Mouse (Mus musculus) regulatory T cell (primary cell): ENCODE measurements around the gene Dglucy.

Experiments
- in situ Hi-C: fragments of 300-600 bp; cut with MboI, MseI; formaldehyde crosslinking; loops from one replicate; pipeline ENCODE4 v1.15.1; 2025; ENCODE audit warnings: high pct_unique_total_duplicates

Dglucy gene

GRCm38 (mm10) chr12:100875553-100875952 lies 96.7 kb downstream of the Dglucy start:
- in situ Hi-C loops: no loop called here

- in situ Hi-C loops: no loop called here
These were observed 97.1 kb downstream of the Dglucy start for GRCm38 (mm10) chr12:100875960-100876359.

GRCm38 (mm10) chr12:100877936-100878335 lies 99.1 kb downstream of the Dglucy start:
- in situ Hi-C loops: no loop called here

- in situ Hi-C loops: no loop called here
These were observed 99.7 kb downstream of the Dglucy start for GRCm38 (mm10) chr12:100878556-100878955.

- in situ Hi-C loops: no loop called here
These were observed 104.3 kb downstream of the Dglucy start for GRCm38 (mm10) chr12:100883168-100883567.

- in situ Hi-C loops: no loop called here
These were observed 106.7 kb downstream of the Dglucy start for GRCm38 (mm10) chr12:100885585-100885984.

GRCm38 (mm10) chr12:100886877-100887276 lies 108.0 kb downstream of the Dglucy start:
- in situ Hi-C loops: no loop called here

- in situ Hi-C loops: no loop called here
These were observed 109.0 kb downstream of the Dglucy start for GRCm38 (mm10) chr12:100887801-100888258.

- in situ Hi-C loops: no loop called here
These were observed 111.7 kb downstream of the Dglucy start for GRCm38 (mm10) chr12:100890548-100890947.

- in situ Hi-C loops: no loop called here
These were observed 116.6 kb downstream of the Dglucy start for GRCm38 (mm10) chr12:100895504-100895903.

- in situ Hi-C loops: no loop called here
These were observed 117.8 kb downstream of the Dglucy start for GRCm38 (mm10) chr12:100896661-100897060.

GRCm38 (mm10) chr12:100897736-100898650 lies 119.1 kb downstream of the Dglucy start:
- in situ Hi-C loops: no loop called here

- in situ Hi-C loops: no loop called here
These were observed 120.3 kb downstream of the Dglucy start for GRCm38 (mm10) chr12:100899111-100899640.

GRCm38 (mm10) chr12:100900901-100901300 lies 122.0 kb downstream of the Dglucy start:
- in situ Hi-C loops: no loop called here

- in situ Hi-C loops: no loop called here
These were observed 122.5 kb downstream of the Dglucy start for GRCm38 (mm10) chr12:100901386-100901785.

GRCm38 (mm10) chr12:100903761-100904160 lies 124.9 kb downstream of the Dglucy start:
- in situ Hi-C loops: no loop called here

- in situ Hi-C loops: no loop called here
These were observed 128.0 kb downstream of the Dglucy start for GRCm38 (mm10) chr12:100906861-100907260.

- in situ Hi-C loops: no loop called here
These were observed 128.9 kb downstream of the Dglucy start, which contains the start of gene Gpr68 for GRCm38 (mm10) chr12:100907598-100908297. Gene Gpr68 (minus strand): TSS chr12:100908198.

- in situ Hi-C loops: no loop called here
These were observed 129.6 kb downstream of the Dglucy start for GRCm38 (mm10) chr12:100908298-100909034.

- in situ Hi-C loops: loop anchor here (5.0 kb wide), 1 partner anchor 57 kb away; no protein-coding TSS in a partner anchor
These were observed 130.9 kb downstream of the Dglucy start for GRCm38 (mm10) chr12:100909765-100910164.

GRCm38 (mm10) chr12:100910731-100911130 lies 131.9 kb downstream of the Dglucy start:
- in situ Hi-C loops: loop anchor here (5.0 kb wide), 1 partner anchor 58 kb away; no protein-coding TSS in a partner anchor
